Mouse (Mus musculus): Measurements from ENCODE around the gene Ache. TPM values are rescaled to one million over a fixed set of nuclear protein-coding genes. Genes with fewer than 3 reads are reported as not detected.

Ache gene
- polyA plus RNA-seq, 1 experiment from 2014 or later: 9.7 TPM

GRCm38 (mm10) chr5:137339290-137339979, 52.1 kb downstream of the Ache start:
- peak overlapping the region; percentile 52 for H3K9ac ChIP-seq
- no peaks in the 10 kb centered on the region for H3K27me3 ChIP-seq (replicated peaks)
- H3K4me3 ChIP-seq (replicated peaks): peak overlapping the region; percentile 36
- H3K4me2 ChIP-seq (replicated peaks): peak overlapping the region; percentile 60
- peaks cover 24% of the 10 kb centered on the region for H3K4me1 ChIP-seq (replicated peaks)
- no peaks in the 10 kb centered on the region for H3K36me3 ChIP-seq
- H3K27ac ChIP-seq: peak overlapping the region; percentile 83
- peak; percentile 40 for ATAC-seq
- WGBS: 17% methylated on average over 20 of the region's 22 CpGs
- no peaks in the 10 kb centered on the region for H3K9me3 ChIP-seq

GRCm38 (mm10) chr5:137340222-137340621, 52.9 kb downstream of the Ache start:
- peaks cover 30% of the 10 kb centered on the region for H3K4me1 ChIP-seq (replicated peaks)
- no peaks in the 10 kb centered on the region for H3K9me3 ChIP-seq
- no peak overlapping the region for H3K4me3 ChIP-seq (replicated peaks)
- no peak for ATAC-seq
- H3K27me3 ChIP-seq (replicated peaks): no peaks in the 10 kb centered on the region
- WGBS: 75% methylated on average over 6 of the region's 6 CpGs
- H3K36me3 ChIP-seq: no peaks in the 10 kb centered on the region
- no peak overlapping the region for H3K4me2 ChIP-seq (replicated peaks)
- H3K27ac ChIP-seq: peak overlapping the region; percentile 83
- H3K9ac ChIP-seq: no peak overlapping the region

DNA sequence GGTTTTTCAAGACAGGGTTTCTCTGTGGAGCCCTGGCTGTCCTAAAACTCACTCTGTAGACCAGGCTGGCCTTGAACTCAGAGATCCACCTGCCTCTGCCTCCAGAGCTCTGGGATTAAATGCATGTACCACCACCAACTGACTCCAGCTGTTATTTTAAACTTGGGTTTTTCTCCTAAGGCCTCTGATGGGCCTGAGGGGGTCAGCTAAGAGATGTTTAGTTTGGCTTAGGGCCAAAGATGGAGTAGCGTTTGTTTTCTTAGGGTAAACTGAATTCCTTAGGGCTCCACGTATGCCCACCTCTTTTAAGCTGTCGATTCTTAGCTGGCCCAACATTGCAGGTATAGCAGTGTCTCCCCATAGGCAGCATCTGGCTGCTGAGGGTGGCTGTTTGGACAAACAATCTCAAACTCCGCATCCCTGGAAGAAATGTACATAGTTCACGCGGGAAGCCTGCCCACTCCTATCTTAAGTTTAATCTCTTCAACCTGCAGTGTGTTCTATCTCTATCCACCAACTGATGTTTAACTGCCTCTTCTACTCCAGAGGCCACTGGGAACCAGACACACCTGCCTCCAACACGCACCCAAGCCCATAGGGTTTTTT, 55.2 kb downstream of the Ache start:
- Histone ChIP-seq H3K9ac (no peak overlapping the region), H3K27me3 (replicated peaks) (no peaks in the 10 kb centered on the region), H3K27ac (no peak overlapping the region), H3K9me3 (no peaks in the 10 kb centered on the region), H3K36me3 (no peaks in the 10 kb centered on the region), H3K4me2 (replicated peaks) (no peak overlapping the region), H3K4me1 (replicated peaks) (peaks cover 33% of the 10 kb centered on the region), H3K4me3 (replicated peaks) (no peak overlapping the region)
- 39% methylated on average over 7 of the region's 7 CpGs for WGBS
- no peak for ATAC-seq

- no peak for ATAC-seq
- H3K9ac ChIP-seq: no peak overlapping the region
- H3K36me3 ChIP-seq: no peaks in the 10 kb centered on the region
- H3K9me3 ChIP-seq: no peaks in the 10 kb centered on the region
- no peak overlapping the region for H3K27ac ChIP-seq
- H3K27me3 ChIP-seq (replicated peaks): no peaks in the 10 kb centered on the region
- no peak overlapping the region for H3K4me2 ChIP-seq (replicated peaks)
- WGBS: 96% methylated on average over 5 of the region's 5 CpGs
- peaks cover 41% of the 10 kb centered on the region for H3K4me1 ChIP-seq (replicated peaks)
- H3K4me3 ChIP-seq (replicated peaks): no peak overlapping the region
These were observed 56.1 kb downstream of the Ache start for GRCm38 (mm10) chr5:137343412-137343811.

GRCm38 (mm10) chr5:137343869-137344268, 56.5 kb downstream of the Ache start:
- no peak for ATAC-seq
- H3K4me2 ChIP-seq (replicated peaks): no peak overlapping the region
- H3K4me3 ChIP-seq (replicated peaks): no peak overlapping the region
- H3K9me3 ChIP-seq: no peaks in the 10 kb centered on the region
- H3K36me3 ChIP-seq: no peaks in the 10 kb centered on the region
- H3K4me1 ChIP-seq (replicated peaks): peaks cover 44% of the 10 kb centered on the region
- no peaks in the 10 kb centered on the region for H3K27me3 ChIP-seq (replicated peaks)
- no peak overlapping the region for H3K9ac ChIP-seq
- H3K27ac ChIP-seq: peak overlapping the region; percentile 73

Other genes with a start within 250 kb of the Ache start
- gene Ap1s1, start 241.4 kb upstream of the Ache start, polyA plus RNA-seq (2015; fragmentation: Nextera tagmentation; extraction: Ambion mirVana): 230 and 242 TPM in 2 replicates
- 0.34 and 0.42 TPM in 2 replicates for gene Serpine1, start 215.3 kb upstream of the Ache start, polyA plus RNA-seq (2015; fragmentation: Nextera tagmentation; extraction: Ambion mirVana)
- 7.5 and 8.4 TPM in 2 replicates for gene Trim56, start 171.3 kb upstream of the Ache start, polyA plus RNA-seq (2015; fragmentation: Nextera tagmentation; extraction: Ambion mirVana)
- gene Muc3, start 138.2 kb upstream of the Ache start, polyA plus RNA-seq (2015; fragmentation: Nextera tagmentation; extraction: Ambion mirVana): 3.8 and 4.6 TPM in 2 replicates
- 15.3 and 15.4 TPM in 2 replicates for gene Muc3a, start 75.1 kb upstream of the Ache start, polyA plus RNA-seq (2015; fragmentation: Nextera tagmentation; extraction: Ambion mirVana)
- 7.8 and 8.5 TPM in 2 replicates for gene Ufsp1, start 7.1 kb downstream of the Ache start, polyA plus RNA-seq (2015; fragmentation: Nextera tagmentation; extraction: Ambion mirVana)
- 117 and 120 TPM in 2 replicates for gene Srrt, start 20.2 kb downstream of the Ache start, polyA plus RNA-seq (2015; fragmentation: Nextera tagmentation; extraction: Ambion mirVana)
- 63.9 and 64.8 TPM in 2 replicates for gene Trip6, start 26.9 kb downstream of the Ache start, polyA plus RNA-seq (2015; fragmentation: Nextera tagmentation; extraction: Ambion mirVana)
- gene Slc12a9, start 46.1 kb downstream of the Ache start, polyA plus RNA-seq (2015; fragmentation: Nextera tagmentation; extraction: Ambion mirVana): 14.3 and 15.9 TPM in 2 replicates
- 36.7 and 37.6 TPM in 2 replicates for gene Ephb4, start 62.6 kb downstream of the Ache start, polyA plus RNA-seq (2015; fragmentation: Nextera tagmentation; extraction: Ambion mirVana)
- gene Zan, start 189.5 kb downstream of the Ache start, polyA plus RNA-seq (2015; fragmentation: Nextera tagmentation; extraction: Ambion mirVana): 0.52 and 0.93 TPM in 2 replicates
- gene Pop7, start 215.0 kb downstream of the Ache start, polyA plus RNA-seq (2015; fragmentation: Nextera tagmentation; extraction: Ambion mirVana): 60.4 and 64.2 TPM in 2 replicates
- 8.4 and 10.4 TPM in 2 replicates for gene Gigyf1, start 231.0 kb downstream of the Ache start, polyA plus RNA-seq (2015; fragmentation: Nextera tagmentation; extraction: Ambion mirVana)
- 0.42 and 0.63 TPM in 2 replicates for gene Epo, start 245.7 kb downstream of the Ache start, polyA plus RNA-seq (2015; fragmentation: Nextera tagmentation; extraction: Ambion mirVana)
- 341 and 386 TPM in 2 replicates for gene Gnb2, start 246.0 kb downstream of the Ache start, polyA plus RNA-seq (2015; fragmentation: Nextera tagmentation; extraction: Ambion mirVana)

Measured in intestine, embryonic 15.5 days (tissue).